Mouse (Mus musculus) liver, embryonic 11.5 days (tissue): ENCODE results near the gene Kcnh5. TPM values are rescaled to one million over a fixed set of nuclear protein-coding genes. Genes with fewer than 3 reads are reported as not detected.

ENCODE experiments used
- ATAC-seq: fragments of 200-750 bp; cut with Nextera tagmentation; replicated peaks from 2 replicates; pipeline ENCODE4 v1.8.0; 2017; ENCODE audit warnings: moderate number of reproducible peaks, mild to moderate bottlenecking, moderate TSS enrichment, moderate library complexity; ENCODE audit not compliant: low FRiP score
- DNase-seq: peaks from one replicate; pipeline ENCODE4 v3.0.0-alpha.2; 2017; ENCODE audit warnings: low spot score
- H3K27ac ChIP-seq: fragments of 300-500 bp; sonication (generic); 2 replicates; pipeline ENCODE4 v1.5.1; 2014; ENCODE audit warnings: mild to moderate bottlenecking, low read depth, low read length, control low read depth
- H3K27me3 ChIP-seq: fragments of 300-500 bp; sonication (generic); replicated peaks from 2 replicates; pipeline ENCODE4 v1.6.1; 2014; ENCODE audit warnings: low read length, mixed read lengths; ENCODE audit not compliant: control insufficient read depth, insufficient read depth
- H3K36me3 ChIP-seq: fragments of 300-500 bp; sonication (generic); 2 replicates; pipeline ENCODE4 v1.6.1; 2014; ENCODE audit warnings: mild to moderate bottlenecking, low read length, moderate library complexity, mixed read lengths; ENCODE audit not compliant: control insufficient read depth, insufficient read depth
- H3K4me1 ChIP-seq: fragments of 300-500 bp; sonication (generic); replicated peaks from 2 replicates; pipeline ENCODE4 v1.6.1; 2014; ENCODE audit warnings: low read length, mixed read lengths; ENCODE audit not compliant: control insufficient read depth, insufficient read depth
- H3K4me2 ChIP-seq: fragments of 300-500 bp; sonication (generic); 2 replicates; pipeline ENCODE4 v1.6.1; 2014; ENCODE audit warnings: mild to moderate bottlenecking, control low read depth, moderate library complexity
- H3K4me3 ChIP-seq: fragments of 300-500 bp; sonication (generic); 2 replicates; pipeline ENCODE4 v1.5.1; 2014; ENCODE audit warnings: low read depth, low read length, control low read depth
- H3K9ac ChIP-seq: fragments of 300-500 bp; sonication (generic); 2 replicates; pipeline ENCODE4 v1.6.1; 2014; ENCODE audit warnings: low read depth, low read length, control low read depth
- H3K9me3 ChIP-seq: fragments of 300-500 bp; sonication (generic); 2 replicates; pipeline ENCODE4 v1.6.1; 2016; ENCODE audit warnings: low read length, inconsistent platforms, mixed read lengths; ENCODE audit not compliant: control insufficient read depth
- WGBS: fragments of 180-500 bp; shearing (Covaris S2); extraction: QIAGEN DNeasy Blood & Tissue Kit; methylation state at CpG from one replicate; pipeline ENCODE4 v1.1.7; 2014; 5-methylcytosine and 5-hydroxymethylcytosine counted together
- polyA plus RNA-seq: library from polyadenylated mRNA; unstranded; fragments of >200 nt; fragmentation: Nextera tagmentation; extraction: Ambion mirVana; gene quantifications from 2 replicates; pipeline ENCODE4 v1.2.1, GENCODE M21; 2014

Kcnh5 gene
- polyA plus RNA-seq, 1 experiment from 2014 or later: 0.05 TPM

- H3K4me1 ChIP-seq: no peaks in the 10 kb centered on the region
- no peaks in the 10 kb centered on the region for H3K36me3 ChIP-seq
- WGBS: 90% methylated on average over 2 of the region's 2 CpGs
- H3K9me3 ChIP-seq: no peaks in the 10 kb centered on the region
- H3K4me2 ChIP-seq: no peak overlapping the region
- H3K27ac ChIP-seq: no peak overlapping the region
- DNase-seq (no peak), ATAC-seq (no peak)
- no peak overlapping the region for H3K9ac ChIP-seq
- no peaks in the 10 kb centered on the region for H3K27me3 ChIP-seq
- H3K4me3 ChIP-seq: no peak overlapping the region
These were observed 24.0 kb downstream of the Kcnh5 start for GRCm38 (mm10) chr12:75153076-75153568.

GRCm38 (mm10) chr12:75139792-75140191 lies 37.3 kb downstream of the Kcnh5 start:
- H3K9me3 ChIP-seq: no peaks in the 10 kb centered on the region
- H3K9ac ChIP-seq: no peak overlapping the region
- H3K36me3 ChIP-seq: no peaks in the 10 kb centered on the region
- H3K4me3 ChIP-seq: no peak overlapping the region
- DNase-seq (no peak), ATAC-seq (no peak)
- H3K27me3 ChIP-seq: no peaks in the 10 kb centered on the region
- H3K4me2 ChIP-seq: no peak overlapping the region
- H3K4me1 ChIP-seq: no peaks in the 10 kb centered on the region
- no peak overlapping the region for H3K27ac ChIP-seq
- 88% methylated on average over 1 of the region's 1 CpGs for whole genome bisulfite sequencing

DNA sequence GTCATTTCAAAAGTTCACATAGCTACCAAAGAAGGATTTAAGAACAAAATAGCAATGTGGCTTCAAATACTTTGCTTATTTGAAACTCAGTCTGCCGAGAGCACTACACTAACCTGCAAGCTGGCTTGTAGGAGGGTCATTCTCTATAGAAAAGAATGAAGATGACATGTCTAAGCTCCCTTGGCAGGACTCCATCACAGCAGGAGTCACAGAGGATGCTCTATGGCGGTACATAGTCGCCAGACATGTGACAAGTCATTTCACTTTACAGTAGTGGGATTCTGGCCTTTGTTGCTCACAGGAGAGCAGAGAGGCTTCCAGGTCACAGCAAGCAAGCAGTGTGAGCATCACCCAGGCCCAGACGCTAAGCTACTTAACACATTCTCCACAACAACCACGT lies 85.2 kb downstream of the Kcnh5 start:
- 72% methylated on average over 5 of the region's 5 CpGs for WGBS

GRCm38 (mm10) chr12:75090957-75091356 lies 86.2 kb downstream of the Kcnh5 start:
- no peaks in the 10 kb centered on the region for H3K27me3 ChIP-seq
- DNase-seq (no peak), ATAC-seq (no peak)
- H3K9ac ChIP-seq: no peak overlapping the region
- no peak overlapping the region for H3K27ac ChIP-seq
- no peaks in the 10 kb centered on the region for H3K36me3 ChIP-seq
- no peaks in the 10 kb centered on the region for H3K9me3 ChIP-seq
- H3K4me2 ChIP-seq: no peak overlapping the region
- H3K4me1 ChIP-seq: no peaks in the 10 kb centered on the region
- H3K4me3 ChIP-seq: no peak overlapping the region
- WGBS: 87% methylated on average over 1 of the region's 1 CpGs

More for the DNA sequence above, 85.2 kb downstream of the Kcnh5 start:
- no peaks in the 10 kb centered on the region for H3K9me3 ChIP-seq
- H3K4me1 ChIP-seq: no peaks in the 10 kb centered on the region
- H3K4me3 ChIP-seq: no peak overlapping the region
- H3K27me3 ChIP-seq: no peaks in the 10 kb centered on the region
- no peak overlapping the region for H3K27ac ChIP-seq
- no peaks in the 10 kb centered on the region for H3K36me3 ChIP-seq
- no peak overlapping the region for H3K4me2 ChIP-seq
- DNase-seq: no peak
- ATAC-seq: no peak
- H3K9ac ChIP-seq: no peak overlapping the region

DNA sequence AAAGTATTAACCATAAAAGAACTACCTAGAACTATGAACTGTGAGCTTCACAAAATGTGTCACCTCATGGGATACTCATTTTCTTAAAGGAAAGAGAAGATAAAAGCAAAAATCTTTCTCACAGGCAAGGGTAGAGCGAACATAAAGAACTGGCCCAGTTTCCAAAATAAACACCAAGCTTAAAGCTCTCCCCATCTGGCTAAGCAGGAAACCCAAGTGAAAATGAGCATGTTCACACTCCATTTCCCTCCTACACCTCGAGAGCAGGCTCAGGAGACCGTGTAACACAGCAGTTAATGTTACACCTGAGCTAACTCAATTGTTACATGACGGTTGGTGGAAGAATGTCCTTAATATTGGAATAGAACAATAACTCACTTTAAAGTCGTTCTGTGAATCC lies 100.0 kb downstream of the Kcnh5 start:
- no peaks in the 10 kb centered on the region for H3K4me1 ChIP-seq
- ATAC-seq (no peak), DNase-seq (no peak)
- no peaks in the 10 kb centered on the region for H3K9me3 ChIP-seq
- no peak overlapping the region for H3K4me2 ChIP-seq
- no peak overlapping the region for H3K27ac ChIP-seq
- 55% methylated on average over 5 of the region's 5 CpGs for WGBS
- H3K9ac ChIP-seq: no peak overlapping the region
- H3K27me3 ChIP-seq: no peaks in the 10 kb centered on the region
- H3K4me3 ChIP-seq: no peak overlapping the region
- no peaks in the 10 kb centered on the region for H3K36me3 ChIP-seq

GRCm38 (mm10) chr12:75071043-75071442 lies 106.1 kb downstream of the Kcnh5 start:
- no peak overlapping the region for H3K9ac ChIP-seq
- H3K4me3 ChIP-seq: no peak overlapping the region
- no peak overlapping the region for H3K4me2 ChIP-seq
- no peaks in the 10 kb centered on the region for H3K36me3 ChIP-seq
- H3K4me1 ChIP-seq: no peaks in the 10 kb centered on the region
- ATAC-seq (no peak), DNase-seq (no peak)
- H3K27ac ChIP-seq: no peak overlapping the region
- WGBS: 91% methylated on average over 2 of the region's 2 CpGs
- H3K9me3 ChIP-seq: no peaks in the 10 kb centered on the region
- H3K27me3 ChIP-seq: no peaks in the 10 kb centered on the region

DNA sequence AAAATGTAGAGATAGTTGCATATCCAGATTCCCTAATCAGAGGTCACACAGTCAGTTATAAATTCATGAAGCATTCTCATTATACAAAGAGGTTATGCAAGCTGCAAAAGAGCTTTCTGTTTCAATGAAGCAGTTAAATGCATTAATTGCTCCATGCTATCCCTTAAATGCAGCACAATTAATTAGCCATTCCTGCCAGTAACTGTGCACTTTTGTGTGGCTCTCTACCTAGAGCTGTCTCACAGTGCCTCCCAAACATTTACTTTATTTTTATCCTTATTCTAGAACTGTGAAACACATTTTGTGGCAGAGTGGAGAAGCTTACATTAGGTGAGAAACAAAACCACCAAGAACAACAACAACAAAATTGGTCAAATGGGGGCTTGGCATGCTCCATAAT lies 114.6 kb downstream of the Kcnh5 start:
- ATAC-seq: no peak

DNA sequence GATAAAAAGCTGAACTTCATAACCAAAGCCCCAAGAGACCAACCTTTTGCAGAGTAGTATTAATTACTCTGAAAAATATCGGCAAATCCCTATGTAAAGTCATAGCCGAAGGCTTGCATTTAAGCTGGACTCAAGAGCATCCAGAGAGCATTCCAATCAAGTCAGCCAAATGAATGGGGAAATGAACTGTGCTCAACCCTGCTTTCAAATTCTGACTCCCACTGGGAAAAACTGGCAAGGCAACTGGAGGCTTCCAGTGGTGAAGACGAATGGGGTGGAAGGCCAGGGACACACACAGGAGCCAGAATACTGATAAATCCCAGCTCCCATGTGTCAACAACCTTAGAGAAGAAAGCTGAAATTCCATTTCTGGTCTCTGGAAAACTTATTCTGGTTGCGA lies 115.4 kb downstream of the Kcnh5 start:
- Histone ChIP-seq H3K4me1 (no peaks in the 10 kb centered on the region), H3K9me3 (no peaks in the 10 kb centered on the region), H3K27ac (no peak overlapping the region), H3K36me3 (no peaks in the 10 kb centered on the region), H3K4me2 (no peak overlapping the region), H3K4me3 (no peak overlapping the region), H3K9ac (no peak overlapping the region), H3K27me3 (no peaks in the 10 kb centered on the region)
- ATAC-seq: no peak
- 73% methylated on average over 4 of the region's 4 CpGs for WGBS
- no peak for DNase-seq

More for the DNA sequence above, 114.6 kb downstream of the Kcnh5 start:
- H3K27ac ChIP-seq: no peak overlapping the region
- H3K4me1 ChIP-seq: no peaks in the 10 kb centered on the region
- H3K4me2 ChIP-seq: no peak overlapping the region
- no peak overlapping the region for H3K4me3 ChIP-seq
- DNase-seq: no peak
- H3K36me3 ChIP-seq: no peaks in the 10 kb centered on the region
- no peaks in the 10 kb centered on the region for H3K27me3 ChIP-seq
- no peaks in the 10 kb centered on the region for H3K9me3 ChIP-seq
- no peak overlapping the region for H3K9ac ChIP-seq

GRCm38 (mm10) chr12:75053731-75054130 lies 123.4 kb downstream of the Kcnh5 start:
- H3K36me3 ChIP-seq: no peaks in the 10 kb centered on the region
- WGBS: 43% methylated on average over 1 of the region's 1 CpGs
- H3K4me1 ChIP-seq: no peaks in the 10 kb centered on the region
- no peak overlapping the region for H3K27ac ChIP-seq
- H3K27me3 ChIP-seq: no peaks in the 10 kb centered on the region
- H3K4me2 ChIP-seq: no peak overlapping the region
- ATAC-seq (no peak), DNase-seq (no peak)
- H3K9ac ChIP-seq: no peak overlapping the region
- no peak overlapping the region for H3K4me3 ChIP-seq
- H3K9me3 ChIP-seq: no peaks in the 10 kb centered on the region
